Mouse (Mus musculus) kidney, adult 10 weeks (tissue): Measurements from ENCODE around the gene Kantr. TPM values are rescaled to one million over a fixed set of nuclear protein-coding genes. Genes with fewer than 3 reads are reported as not detected.

ENCODE experiments used
- polyA plus RNA-seq: library from polyadenylated mRNA; stranded (reverse); fragments of 350-450 nt; fragmentation: Illumina TruSeq; extraction: RNeasy Lipid Tissue Mini Kit (QIAGEN cat#74804); gene quantifications from one replicate; pipeline ENCODE4 v1.2.3, GENCODE M21; 2014; ENCODE audit warnings: low read depth, low replicate concordance

The Kantr gene
- polyA plus RNA-seq: 16.6 TPM

DNA sequence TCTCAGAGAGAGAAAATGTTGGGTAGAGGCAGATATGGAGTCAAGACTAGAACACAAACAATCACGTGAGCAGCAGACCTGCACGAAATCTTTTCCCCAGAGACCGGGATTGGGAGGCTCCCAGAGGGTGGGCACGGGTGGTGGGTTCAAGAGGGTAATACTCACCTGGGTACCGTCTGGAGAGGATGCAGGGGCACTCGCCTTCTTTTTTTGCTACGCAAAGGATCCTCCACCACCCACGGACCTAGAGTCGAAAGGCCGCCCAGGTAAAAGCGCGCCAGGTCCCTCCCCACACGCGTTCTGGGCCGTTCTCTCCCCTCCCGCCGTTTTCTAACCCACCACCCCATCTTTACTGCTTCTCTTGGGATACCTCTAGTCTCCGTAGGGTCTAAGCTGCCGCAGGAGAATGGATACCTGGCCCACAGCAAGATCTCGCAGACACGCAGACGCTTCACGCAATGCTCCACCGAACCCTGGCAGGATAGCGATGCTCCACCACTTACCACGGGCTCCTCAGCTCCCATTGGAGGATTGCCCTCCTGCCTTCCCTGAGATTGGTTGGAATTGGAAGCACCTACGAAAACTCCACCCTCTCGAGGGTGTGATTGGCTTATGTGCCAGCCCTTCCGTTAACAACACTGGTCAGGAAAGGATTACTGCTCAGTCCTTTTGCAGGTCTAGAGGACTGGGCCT is at the start of gene Kantr:
Kantr (minus strand) TSS at position 500 of the 693 bp plus-strand sequence.

DNA sequence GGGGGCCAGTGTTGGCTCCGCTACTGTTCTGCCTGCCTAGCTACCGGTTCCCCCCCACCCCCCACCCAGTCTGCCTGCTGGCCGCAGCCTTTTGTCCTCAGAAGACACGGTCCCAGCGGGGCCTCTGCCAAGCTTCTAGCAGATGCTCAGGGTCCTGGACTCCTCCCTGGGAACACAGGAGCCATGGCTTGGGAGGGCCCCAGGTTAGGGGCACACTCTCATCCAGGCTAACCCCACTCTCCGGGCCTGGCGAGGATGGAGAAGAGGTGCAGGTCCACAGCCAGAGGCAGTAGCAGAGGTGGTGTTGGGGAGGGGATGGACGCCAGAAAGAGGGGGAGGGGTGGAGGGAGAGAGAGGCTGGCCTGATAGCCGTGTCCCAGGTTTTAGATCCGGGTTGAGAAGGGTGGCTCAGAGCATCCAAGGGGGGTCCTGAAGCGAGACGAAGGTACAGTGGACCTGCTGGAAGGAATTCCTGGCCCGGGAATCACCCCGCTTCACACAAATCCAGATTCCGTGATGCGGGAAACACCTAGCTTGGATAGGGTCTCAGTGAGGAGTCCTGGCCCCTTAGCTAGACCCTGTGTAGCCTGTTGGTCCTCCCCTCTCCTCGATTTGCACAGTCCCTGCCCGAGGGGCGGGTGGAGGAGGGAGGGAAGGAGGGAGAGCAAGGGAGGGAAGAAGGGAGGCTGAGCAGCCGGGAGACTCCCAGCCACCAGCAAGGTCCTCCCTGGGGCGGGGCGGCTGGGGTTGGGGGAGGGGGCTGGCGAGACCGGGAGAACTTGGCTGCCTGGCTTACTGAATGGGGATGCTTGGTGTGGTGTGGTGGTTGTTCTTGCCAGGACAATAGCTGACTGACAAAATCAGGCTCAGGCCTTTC is 41.3 kb upstream of the Kantr start, which contains the start of gene Gpr173:
Gpr173 (minus strand) TSS at position 308 of the 877 bp plus-strand sequence.

DNA sequence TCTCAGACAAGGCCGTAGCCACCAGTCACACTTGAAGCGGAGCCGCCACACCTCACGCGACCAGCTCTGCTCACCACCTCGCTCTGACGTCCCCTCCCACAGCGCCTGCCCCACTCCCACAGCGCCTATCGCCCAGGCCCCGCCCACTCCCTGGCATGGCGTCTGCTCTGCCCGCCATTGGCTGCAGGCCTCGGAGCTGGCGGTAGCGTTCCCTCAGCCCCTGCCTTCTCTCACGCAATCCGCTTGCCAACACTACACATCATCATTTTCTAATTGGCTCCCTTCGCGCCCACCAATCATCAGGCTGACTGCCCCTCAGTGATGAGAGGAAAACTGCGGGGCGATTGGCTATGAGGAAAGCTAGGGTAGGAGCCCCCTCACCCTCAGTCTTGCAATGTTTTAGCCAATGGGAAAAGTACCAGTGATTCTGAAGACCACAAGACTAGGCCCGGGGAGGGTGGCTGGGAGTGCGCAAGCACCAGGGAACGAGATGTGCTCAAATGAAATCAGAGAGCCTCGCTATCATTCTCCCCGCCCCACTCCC is 15.1 kb upstream of the Kantr start, which contains the start of gene Tspyl2:
Tspyl2 (minus strand) TSS at position 68 of the 544 bp plus-strand sequence.

Other genes starting within 250 kb of the Kantr start
- 7.4 TPM for gene Iqsec2, start 183.2 kb downstream of the Kantr start, polyA plus RNA-seq
- gene Kdm5c, start 94.5 kb downstream of the Kantr start, polyA plus RNA-seq: 8.5 TPM
- 11.2 TPM for gene Tspyl2, start 14.9 kb upstream of the Kantr start, polyA plus RNA-seq
- gene Gpr173, start 41.2 kb upstream of the Kantr start, polyA plus RNA-seq: 1.3 TPM
- not detected for gene Cldn34a, start 235.8 kb upstream of the Kantr start, polyA plus RNA-seq